Mouse (Mus musculus): ENCODE measurements around the gene Rapgef4. TPM values are rescaled to one million over a fixed set of nuclear protein-coding genes. Genes with fewer than 3 reads are reported as not detected.

Gene Rapgef4
- polyA plus RNA-seq, 1 experiment from 2014 or later = 5.8 TPM

DNA sequence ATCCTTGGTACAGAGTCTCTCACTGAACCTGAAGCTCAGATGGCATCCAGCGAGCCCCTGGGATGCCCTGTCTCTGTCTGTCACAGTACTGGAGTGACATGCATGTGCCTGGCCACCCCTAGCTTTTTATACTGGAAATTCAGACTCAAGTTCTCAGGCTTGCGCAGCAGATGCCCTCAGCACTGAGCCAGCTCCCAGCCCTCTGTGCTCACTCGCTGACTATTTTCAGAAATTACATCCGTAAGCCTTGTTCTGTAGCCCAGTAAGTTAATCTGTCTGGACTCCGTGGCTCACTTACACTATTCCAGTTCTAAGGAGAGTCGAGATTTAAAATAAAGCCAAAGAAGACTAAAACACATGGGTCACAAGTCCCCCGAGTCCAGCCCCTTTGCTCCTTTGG lies 194.5 kb downstream of the Rapgef4 start:
- 61% methylated on average over 7 of the region's 7 CpGs for WGBS
- no peaks in the 10 kb centered on the region for H3K36me3 ChIP-seq
- no peak overlapping the region for H3K27ac ChIP-seq (replicated peaks)
- H3K4me2 ChIP-seq (replicated peaks) = no peak overlapping the region
- H3K4me1 ChIP-seq = 0 out of 2 replicates have a peak, but pooled peaks cover 3% of the 10 kb centered on the region
- no peaks in the 10 kb centered on the region for H3K9me3 ChIP-seq (replicated peaks)
- no peak overlapping the region for H3K4me3 ChIP-seq (replicated peaks)
- no peak overlapping the region for H3K9ac ChIP-seq
- H3K27me3 ChIP-seq = no peaks in the 10 kb centered on the region
- ATAC-seq (ENCODE audit: insufficient number of reproducible peaks, low FRiP score, low TSS enrichment, low read depth) = no peak

DNA sequence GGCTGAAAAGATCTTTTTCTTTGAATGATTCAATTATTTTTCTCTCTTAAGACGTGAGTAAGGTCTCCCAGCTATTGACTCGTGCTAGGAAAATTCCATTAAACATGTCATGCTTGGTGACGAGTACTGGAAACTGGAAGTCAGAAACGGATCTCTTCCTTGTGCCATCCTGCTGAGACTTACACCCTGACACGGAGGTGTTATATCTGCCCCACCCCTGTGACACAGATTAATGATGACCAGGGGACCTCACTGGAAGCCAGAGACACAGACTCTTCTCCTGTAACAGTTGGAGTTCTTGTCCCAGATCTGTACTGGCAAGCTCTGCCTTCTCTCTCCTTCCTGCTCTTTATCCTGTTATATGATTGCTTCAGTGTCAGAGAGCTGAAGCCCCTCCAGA lies 194.9 kb downstream of the Rapgef4 start:
- H3K4me3 ChIP-seq (replicated peaks) = no peak overlapping the region
- no peak overlapping the region for H3K27ac ChIP-seq (replicated peaks)
- no peaks in the 10 kb centered on the region for H3K9me3 ChIP-seq (replicated peaks)
- ATAC-seq (ENCODE audit: insufficient number of reproducible peaks, low FRiP score, low TSS enrichment, low read depth) = no peak
- 0 out of 2 replicates have a peak, but pooled peaks cover 3% of the 10 kb centered on the region for H3K4me1 ChIP-seq
- no peak overlapping the region for H3K9ac ChIP-seq
- no peaks in the 10 kb centered on the region for H3K36me3 ChIP-seq
- no peak overlapping the region for H3K4me2 ChIP-seq (replicated peaks)
- WGBS = 33% methylated on average over 5 of the region's 5 CpGs
- no peaks in the 10 kb centered on the region for H3K27me3 ChIP-seq

DNA sequence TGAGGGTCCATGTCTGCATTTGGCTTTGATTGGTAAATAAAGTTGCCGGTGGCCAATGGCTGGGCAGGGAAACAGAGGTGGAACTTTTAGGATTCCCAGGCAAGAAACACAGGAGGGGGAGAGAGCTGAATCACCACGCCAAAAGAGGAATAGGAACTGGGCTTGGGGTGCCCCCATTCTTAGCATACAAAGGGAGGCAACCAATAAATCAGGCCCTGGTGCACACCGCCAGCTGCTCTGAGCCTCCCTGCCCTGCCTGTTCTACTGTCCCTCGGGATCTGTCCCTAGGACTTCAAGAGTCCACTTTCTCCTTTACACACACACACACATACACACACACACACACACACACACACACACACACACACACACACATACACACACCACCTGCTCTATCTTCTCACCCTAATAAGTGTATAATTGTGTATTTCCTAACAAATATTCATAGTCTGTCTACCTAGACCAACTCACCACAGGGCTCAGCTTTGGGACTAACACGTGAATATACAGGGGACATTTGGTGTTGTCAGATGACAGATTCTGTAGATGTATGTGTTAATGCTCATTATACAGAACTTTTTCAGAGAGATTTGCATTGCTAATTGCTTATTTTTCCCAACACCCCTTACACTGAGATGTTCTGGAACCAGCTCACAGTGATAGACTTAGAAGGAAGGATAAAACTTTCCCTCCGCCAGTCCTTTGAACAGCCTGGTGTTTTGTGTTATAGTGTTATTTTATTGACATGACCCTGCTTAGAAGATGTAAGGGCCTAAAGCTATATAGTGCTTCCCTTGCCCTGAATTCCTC lies 196.4 kb downstream of the Rapgef4 start:
- H3K27ac ChIP-seq (replicated peaks) = no peak overlapping the region
- WGBS = 87% methylated on average over 6 of the region's 6 CpGs
- no peak overlapping the region for H3K4me3 ChIP-seq (replicated peaks)
- no peak overlapping the region for H3K4me2 ChIP-seq (replicated peaks)
- no peaks in the 10 kb centered on the region for H3K36me3 ChIP-seq
- H3K9me3 ChIP-seq (replicated peaks) = no peaks in the 10 kb centered on the region
- 0 out of 2 replicates have a peak, but pooled peaks cover 3% of the 10 kb centered on the region for H3K4me1 ChIP-seq
- H3K27me3 ChIP-seq = no peaks in the 10 kb centered on the region
- no peak for ATAC-seq (ENCODE audit: insufficient number of reproducible peaks, low FRiP score, low TSS enrichment, low read depth)
- H3K9ac ChIP-seq = no peak overlapping the region

DNA sequence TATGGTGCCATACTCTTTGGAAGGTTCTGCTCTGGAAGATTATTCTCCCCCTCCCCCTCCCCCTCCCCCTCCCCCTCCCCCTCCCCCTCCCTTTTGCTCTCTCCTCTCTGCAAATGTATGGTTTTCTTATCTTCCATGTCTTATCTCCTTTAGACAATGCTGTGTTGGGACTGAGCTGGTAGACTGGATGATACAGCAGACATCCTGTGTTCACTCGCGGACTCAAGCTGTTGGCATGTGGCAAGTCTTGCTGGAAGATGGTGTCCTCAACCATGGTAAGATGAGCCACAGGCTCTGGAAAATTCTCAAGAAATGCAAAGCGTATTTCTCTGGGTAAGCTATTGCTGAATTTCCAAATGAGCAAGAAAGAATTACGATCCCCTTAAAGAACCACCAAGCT lies 197.0 kb downstream of the Rapgef4 start:
- 0 out of 2 replicates have a peak, but pooled peaks cover 3% of the 10 kb centered on the region for H3K4me1 ChIP-seq
- H3K36me3 ChIP-seq = no peaks in the 10 kb centered on the region
- WGBS = 90% methylated on average over 4 of the region's 4 CpGs
- no peaks in the 10 kb centered on the region for H3K9me3 ChIP-seq (replicated peaks)
- H3K4me3 ChIP-seq (replicated peaks) = no peak overlapping the region
- no peaks in the 10 kb centered on the region for H3K27me3 ChIP-seq
- no peak for ATAC-seq (ENCODE audit: insufficient number of reproducible peaks, low FRiP score, low TSS enrichment, low read depth)
- H3K9ac ChIP-seq = no peak overlapping the region
- no peak overlapping the region for H3K4me2 ChIP-seq (replicated peaks)
- no peak overlapping the region for H3K27ac ChIP-seq (replicated peaks)

DNA sequence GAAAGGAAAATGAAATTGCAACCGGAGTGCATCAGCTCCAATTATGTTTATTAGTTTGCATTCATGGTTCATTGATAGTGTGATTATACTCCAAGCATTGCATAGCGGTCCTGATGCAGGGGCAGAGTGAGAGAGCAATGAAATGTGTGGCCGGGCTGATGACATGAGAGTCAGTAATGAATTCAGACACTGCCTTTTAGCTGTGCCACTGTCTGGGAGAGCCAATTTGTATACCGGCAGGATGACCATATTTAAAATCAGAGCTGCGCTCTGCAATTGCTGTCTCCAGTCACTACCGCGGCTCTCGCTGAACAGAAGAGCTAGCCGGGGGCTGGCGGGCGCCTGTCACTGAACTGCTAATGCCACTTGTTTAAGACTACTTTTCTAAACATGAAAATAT lies 197.5 kb downstream of the Rapgef4 start:
- no peak for ATAC-seq (ENCODE audit: insufficient number of reproducible peaks, low FRiP score, low TSS enrichment, low read depth)
- no peak overlapping the region for H3K4me2 ChIP-seq (replicated peaks)
- H3K27me3 ChIP-seq = no peaks in the 10 kb centered on the region
- H3K27ac ChIP-seq (replicated peaks) = no peak overlapping the region
- no peaks in the 10 kb centered on the region for H3K36me3 ChIP-seq
- no peak overlapping the region for H3K4me3 ChIP-seq (replicated peaks)
- 80% methylated on average over 11 of the region's 11 CpGs for WGBS
- no peak overlapping the region for H3K9ac ChIP-seq
- H3K4me1 ChIP-seq = 0 out of 2 replicates have a peak, but pooled peaks cover 3% of the 10 kb centered on the region
- no peaks in the 10 kb centered on the region for H3K9me3 ChIP-seq (replicated peaks)

DNA sequence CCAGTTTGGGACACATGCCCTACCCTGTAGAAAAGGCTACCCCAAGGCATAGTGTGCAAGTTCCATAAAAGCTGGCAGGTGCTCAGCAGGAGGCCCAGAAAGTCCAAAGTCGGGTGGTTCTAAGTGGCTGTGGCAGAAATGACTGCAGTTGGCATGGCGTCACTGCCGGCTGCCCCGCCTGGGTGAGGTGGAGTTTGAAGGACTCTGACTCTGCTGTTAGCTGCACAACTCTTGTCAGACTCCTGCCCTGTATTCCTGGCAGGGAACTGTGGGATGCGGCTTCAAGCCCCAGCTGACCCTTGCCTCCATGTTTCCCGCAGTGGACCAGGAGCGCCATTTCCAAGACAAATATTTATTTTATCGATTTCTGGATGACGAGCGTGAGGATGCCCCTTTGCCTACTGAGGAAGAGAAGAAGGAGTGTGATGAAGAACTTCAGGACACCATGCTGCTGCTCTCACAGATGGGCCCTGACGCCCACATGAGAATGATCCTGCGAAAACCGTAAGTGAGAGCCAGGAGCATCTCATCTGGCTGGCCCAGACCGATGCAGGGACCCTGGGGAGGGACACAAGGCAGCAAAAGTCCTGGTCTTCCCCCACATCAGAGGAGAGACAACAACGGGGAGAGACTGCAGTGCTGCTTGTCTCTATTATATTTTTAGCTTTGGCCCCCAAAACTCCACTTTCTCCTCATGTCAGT lies 198.7 kb downstream of the Rapgef4 start:
- Histone ChIP-seq H3K9me3 (replicated peaks) (no peaks in the 10 kb centered on the region), H3K27ac (replicated peaks) (no peak overlapping the region), H3K9ac (no peak overlapping the region), H3K27me3 (no peaks in the 10 kb centered on the region), H3K4me2 (replicated peaks) (no peak overlapping the region), H3K4me3 (replicated peaks) (no peak overlapping the region), H3K4me1 (0 out of 2 replicates have a peak, but pooled peaks cover 3% of the 10 kb centered on the region), H3K36me3 (no peaks in the 10 kb centered on the region)
- 92% methylated on average over 15 of the region's 15 CpGs for WGBS
- ATAC-seq (ENCODE audit: insufficient number of reproducible peaks, low FRiP score, low TSS enrichment, low read depth) = no peak

DNA sequence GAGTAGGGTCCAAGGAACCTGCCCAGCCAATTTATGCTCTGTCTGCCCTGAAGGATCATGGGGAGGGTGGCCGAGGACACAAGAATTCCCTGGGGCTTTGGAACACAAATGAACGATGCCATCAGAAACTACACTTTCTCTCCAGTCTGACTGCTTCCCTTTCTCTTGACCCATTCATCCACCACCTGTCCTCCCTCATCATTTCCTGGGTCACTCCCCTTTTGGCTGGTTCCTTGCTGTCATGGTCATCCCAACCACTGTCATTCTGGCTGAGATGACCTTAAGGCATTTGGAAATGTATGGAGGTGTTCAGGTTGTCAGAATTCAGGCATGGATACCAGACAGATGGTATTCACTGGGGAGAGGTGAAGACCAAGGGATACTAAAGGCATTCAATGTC lies 200.4 kb downstream of the Rapgef4 start:
- Histone ChIP-seq H3K4me2 (replicated peaks) (no peak overlapping the region), H3K4me3 (replicated peaks) (no peak overlapping the region), H3K4me1 (no peaks in the 10 kb centered on the region), H3K9me3 (replicated peaks) (no peaks in the 10 kb centered on the region), H3K27ac (replicated peaks) (no peak overlapping the region), H3K27me3 (no peaks in the 10 kb centered on the region), H3K36me3 (no peaks in the 10 kb centered on the region), H3K9ac (no peak overlapping the region)
- WGBS = 68% methylated on average over 2 of the region's 2 CpGs
- ATAC-seq (ENCODE audit: insufficient number of reproducible peaks, low FRiP score, low TSS enrichment, low read depth) = no peak

DNA sequence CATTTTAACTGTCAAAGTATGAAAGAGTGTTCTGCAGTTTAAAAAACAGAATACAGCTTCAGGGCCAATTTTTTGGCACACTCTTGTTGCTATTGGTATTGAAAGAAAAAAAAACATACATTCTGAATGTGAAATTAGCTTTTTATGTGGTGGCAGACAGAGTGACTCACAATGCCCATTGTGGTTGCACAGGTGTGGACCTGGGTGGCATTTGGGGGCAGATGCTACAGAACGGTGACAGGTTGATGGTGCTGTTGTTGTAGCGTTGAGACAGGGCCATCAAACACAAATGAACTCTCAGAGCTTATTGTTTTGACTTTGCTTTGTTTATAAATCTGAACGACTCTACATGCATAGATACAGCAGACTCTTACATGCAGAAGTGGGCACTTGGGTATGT lies 202.7 kb downstream of the Rapgef4 start:
- Histone ChIP-seq H3K4me1 (no peaks in the 10 kb centered on the region), H3K27me3 (no peaks in the 10 kb centered on the region), H3K9ac (no peak overlapping the region), H3K27ac (replicated peaks) (no peak overlapping the region), H3K9me3 (replicated peaks) (no peaks in the 10 kb centered on the region), H3K36me3 (no peaks in the 10 kb centered on the region), H3K4me2 (replicated peaks) (no peak overlapping the region), H3K4me3 (replicated peaks) (no peak overlapping the region)
- ATAC-seq (ENCODE audit: insufficient number of reproducible peaks, low FRiP score, low TSS enrichment, low read depth) = no peak
- 64% methylated on average over 3 of the region's 3 CpGs for WGBS

DNA sequence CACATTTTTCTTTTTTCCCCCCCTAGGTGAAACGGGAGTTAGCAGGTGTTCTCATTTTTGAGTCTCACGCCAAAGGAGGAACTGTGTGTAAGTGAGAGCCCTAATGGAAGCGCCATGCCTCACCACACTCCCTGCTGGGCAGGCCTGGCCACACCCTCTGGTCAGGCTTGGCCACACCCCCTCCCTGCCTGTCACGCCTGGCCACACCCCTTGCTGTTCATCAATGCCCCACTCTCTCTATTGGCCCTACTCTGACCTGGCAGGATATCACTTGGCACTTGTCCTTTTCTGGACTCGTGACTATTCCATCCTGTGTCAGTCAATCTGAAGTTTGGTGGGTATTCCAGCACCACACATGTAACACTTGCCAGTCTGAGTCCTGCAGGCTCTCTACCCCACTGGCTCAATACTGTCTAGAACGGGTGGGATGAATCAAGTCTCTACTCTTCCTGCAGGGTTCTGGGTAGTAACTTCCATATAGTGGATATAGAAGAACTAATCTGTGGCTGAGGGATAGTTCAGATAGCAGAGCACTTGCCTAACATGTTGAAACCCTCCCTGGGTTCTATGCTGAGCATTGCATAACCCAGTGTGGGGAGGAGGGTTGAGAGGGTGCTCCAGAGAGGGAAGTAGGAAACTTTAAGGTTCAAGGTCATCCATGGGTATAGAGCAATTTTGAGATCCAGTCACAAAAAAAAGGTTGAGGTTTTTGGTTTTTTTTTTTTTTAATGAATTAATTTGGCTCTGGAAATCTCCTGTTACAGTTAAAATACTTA lies 215.3 kb downstream of the Rapgef4 start:
- H3K4me2 ChIP-seq (replicated peaks) = no peak overlapping the region
- H3K27ac ChIP-seq (replicated peaks) = no peak overlapping the region
- ATAC-seq (ENCODE audit: insufficient number of reproducible peaks, low FRiP score, low TSS enrichment, low read depth) = no peak
- H3K9me3 ChIP-seq (replicated peaks) = peaks cover 2% of the 10 kb centered on the region; the same call in 1 of the 2 replicates
- no peaks in the 10 kb centered on the region for H3K27me3 ChIP-seq
- H3K4me3 ChIP-seq (replicated peaks) = no peak overlapping the region
- 65% methylated on average over 6 of the region's 6 CpGs for whole genome bisulfite sequencing
- peaks cover 6% of the 10 kb centered on the region; the same call in 1 of the 2 replicates for H3K4me1 ChIP-seq
- H3K9ac ChIP-seq = no peak overlapping the region
- no peaks in the 10 kb centered on the region for H3K36me3 ChIP-seq

DNA sequence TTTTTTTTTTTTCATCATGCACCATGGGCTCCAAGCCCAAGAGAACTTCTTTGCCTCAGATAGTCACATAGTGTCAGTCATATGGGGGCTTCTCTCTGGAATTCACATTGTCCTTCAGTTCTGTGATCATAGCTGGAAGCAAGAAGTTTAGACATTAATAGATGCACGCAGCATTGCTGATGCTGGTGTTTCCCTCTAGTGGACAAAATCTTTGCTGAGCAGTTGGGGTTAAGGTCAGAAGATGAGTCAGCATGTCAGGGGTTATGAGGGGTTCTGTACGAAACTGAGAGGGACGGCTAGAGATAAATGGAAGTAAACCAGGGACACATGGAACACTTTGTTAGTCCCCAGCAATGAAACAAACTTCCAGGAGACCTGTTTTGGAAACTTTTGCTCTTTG lies 216.0 kb downstream of the Rapgef4 start:
- no peak for ATAC-seq (ENCODE audit: insufficient number of reproducible peaks, low FRiP score, low TSS enrichment, low read depth)
- Histone ChIP-seq H3K27me3 (no peaks in the 10 kb centered on the region), H3K4me3 (replicated peaks) (no peak overlapping the region), H3K27ac (replicated peaks) (no peak overlapping the region), H3K4me2 (replicated peaks) (no peak overlapping the region), H3K4me1 (peaks cover 6% of the 10 kb centered on the region; the same call in 1 of the 2 replicates), H3K9me3 (replicated peaks) (no peaks in the 10 kb centered on the region), H3K36me3 (no peaks in the 10 kb centered on the region), H3K9ac (no peak overlapping the region)
- 44% methylated on average over 3 of the region's 3 CpGs for WGBS

DNA sequence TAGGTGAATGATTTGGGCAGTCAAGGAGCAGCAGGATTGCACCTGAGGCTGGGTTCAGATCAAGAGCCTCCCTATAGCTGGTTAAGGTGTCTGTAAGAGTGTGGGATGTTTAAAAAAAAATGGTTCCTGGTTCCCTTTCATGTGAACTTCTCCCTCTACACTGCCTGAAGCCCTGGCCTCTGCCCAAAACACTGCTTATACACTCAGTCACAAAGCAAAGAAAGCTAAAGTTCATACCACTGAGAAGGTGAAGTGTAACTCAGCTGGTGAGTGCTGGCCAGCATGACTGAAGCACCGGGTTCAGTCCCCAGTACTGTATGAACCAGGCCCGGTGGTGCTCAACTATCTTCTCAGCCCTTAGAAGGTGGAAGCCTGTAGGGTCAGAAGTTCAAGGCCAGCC lies 218.4 kb downstream of the Rapgef4 start:
- ATAC-seq (ENCODE audit: insufficient number of reproducible peaks, low FRiP score, low TSS enrichment, low read depth) = no peak
- no peak overlapping the region for H3K4me3 ChIP-seq (replicated peaks)
- H3K4me1 ChIP-seq = peaks cover 6% of the 10 kb centered on the region; the same call in 1 of the 2 replicates
- H3K4me2 ChIP-seq (replicated peaks) = no peak overlapping the region
- H3K9ac ChIP-seq = no peak overlapping the region
- H3K27ac ChIP-seq (replicated peaks) = no peak overlapping the region
- no peaks in the 10 kb centered on the region for H3K36me3 ChIP-seq
- H3K9me3 ChIP-seq (replicated peaks) = no peaks in the 10 kb centered on the region
- 80% methylated on average over 2 of the region's 2 CpGs for WGBS
- no peaks in the 10 kb centered on the region for H3K27me3 ChIP-seq
